ENCODE assay signal across 7 mouse cellular contexts in the genomic region with DNA sequence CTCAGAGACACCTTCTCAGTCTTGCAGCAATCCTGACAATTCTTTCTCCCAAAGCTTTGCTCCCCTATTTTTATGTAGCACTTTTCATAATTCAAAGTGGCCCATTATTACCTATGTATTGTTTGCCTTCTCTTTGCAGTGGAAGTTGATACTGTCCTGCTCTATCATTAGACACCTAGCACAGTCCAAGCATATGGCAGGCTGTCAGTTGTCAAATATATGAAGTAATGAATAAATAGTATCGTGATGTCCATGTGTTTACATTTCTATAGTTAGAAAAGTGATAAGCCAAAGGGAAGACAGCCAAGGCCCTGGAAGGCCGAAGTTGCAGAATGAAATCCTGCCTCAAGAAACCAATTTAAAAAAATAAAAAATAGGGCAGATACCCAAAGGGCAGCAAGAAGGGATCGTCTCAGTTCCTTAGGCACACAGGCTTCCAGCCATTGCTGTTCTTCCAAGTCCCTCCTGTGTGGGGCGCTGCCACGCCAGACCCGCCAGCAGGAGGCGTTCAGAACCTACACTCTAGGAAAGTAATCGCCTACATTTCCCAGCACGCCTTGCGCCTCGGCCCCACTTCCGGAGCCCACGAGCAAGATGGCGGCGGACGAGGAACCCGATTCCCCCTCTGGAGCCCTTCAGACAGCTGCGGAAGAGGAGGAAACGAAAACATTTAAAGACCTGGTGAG. TPM values are rescaled to one million over a fixed set of nuclear protein-coding genes. Genes with fewer than 3 reads are reported as not detected.
DNase-seq lines count a peak whose midpoint lies in the region; ATAC-seq lines count a peak whose summit lies in the region.

TSS of gene Ddx47 (plus strand) at position 565 of the 686 bp plus-strand sequence.

- peak; percentile 96 for DNase-seq in adrenal gland, postnatal 14 days
- peak; percentile 98 for DNase-seq in embryonic facial prominence, embryonic 11.5 days (ENCODE audit: low spot score)
- DNase-seq in kidney, adult 11 months, result peak; percentile 93
- peak; percentile 96 for DNase-seq in limb, embryonic 10.5 days (ENCODE audit: low spot score)
- DNase-seq in spleen, adult 12 weeks (ENCODE audit: low spot score), result peak; percentile 93

- 7% methylated on average over 19 of the region's 19 CpGs for WGBS in embryonic facial prominence, embryonic 11.5 days
- WGBS in limb, embryonic 10.5 days, result 7% methylated on average over 19 of the region's 19 CpGs
- 7% methylated on average over 19 of the region's 19 CpGs for WGBS in midbrain, embryonic 13.5 days

- H3K4me3 ChIP-seq in embryonic facial prominence, embryonic 11.5 days (ENCODE audit: low read depth, low read length), result peak within 1 kb of the TSS; percentile 76
- peak within 1 kb of the TSS; percentile 78 for H3K4me3 ChIP-seq in limb, embryonic 10.5 days
- peak within 1 kb of the TSS; percentile 63 for H3K4me3 ChIP-seq in midbrain, embryonic 13.5 days (replicated peaks)

- H3K27ac ChIP-seq in embryonic facial prominence, embryonic 11.5 days (replicated peaks; ENCODE audit: low read depth, low read length), result no peak within 1 kb of the TSS
- H3K27ac ChIP-seq in limb, embryonic 10.5 days, result peak within 1 kb of the TSS; percentile 85
- no peak within 1 kb of the TSS for H3K27ac ChIP-seq in midbrain, embryonic 13.5 days

- ATAC-seq in embryonic facial prominence, embryonic 11.5 days (replicated peaks; ENCODE audit: insufficient number of reproducible peaks, low FRiP score, low TSS enrichment, low read depth), result peak; percentile 86
- ATAC-seq in granulocyte monocyte progenitor cell, adult 5-6 weeks (replicated peaks; ENCODE audit: poor library complexity, severe bottlenecking), result peak; percentile 99
- peak; percentile 93 for ATAC-seq in midbrain, embryonic 13.5 days

- no peaks in the 10 kb centered on the region for H3K27me3 ChIP-seq in embryonic facial prominence, embryonic 11.5 days (ENCODE audit: control insufficient read depth, insufficient read depth, low read length)
- no peaks in the 10 kb centered on the region for H3K27me3 ChIP-seq in limb, embryonic 10.5 days (ENCODE audit: low read depth, poor library complexity, severe bottlenecking)
- H3K27me3 ChIP-seq in midbrain, embryonic 13.5 days, result no peaks in the 10 kb centered on the region

- H3K9me3 ChIP-seq in embryonic facial prominence, embryonic 11.5 days (replicated peaks; ENCODE audit: control insufficient read depth, low read length), result no peaks in the 10 kb centered on the region
- no peaks in the 10 kb centered on the region for H3K9me3 ChIP-seq in limb, embryonic 10.5 days (replicated peaks)
- H3K9me3 ChIP-seq in midbrain, embryonic 13.5 days, result no peaks in the 10 kb centered on the region

- H3K9ac ChIP-seq in embryonic facial prominence, embryonic 11.5 days (replicated peaks; ENCODE audit: low read length), result peak within 1 kb of the TSS; percentile 79
- peak within 1 kb of the TSS; percentile 75 for H3K9ac ChIP-seq in midbrain, embryonic 13.5 days (replicated peaks)

- H3K36me3 ChIP-seq in embryonic facial prominence, embryonic 11.5 days (replicated peaks; ENCODE audit: control insufficient read depth, insufficient read depth, low read depth, low read length), result peaks cover 2% of the 10 kb centered on the region; the same call in 1 of the 2 replicates
- H3K36me3 ChIP-seq in limb, embryonic 10.5 days, result peaks cover 32% of the 10 kb centered on the region
- H3K36me3 ChIP-seq in midbrain, embryonic 13.5 days, result peaks cover 28% of the 10 kb centered on the region

- H3K4me1 ChIP-seq in embryonic facial prominence, embryonic 11.5 days (ENCODE audit: control insufficient read depth, insufficient read depth, low read length), result 0 out of 2 replicates have a peak, but pooled peaks cover 3% of the 10 kb centered on the region
- H3K4me1 ChIP-seq in limb, embryonic 10.5 days, result peaks cover 7% of the 10 kb centered on the region
- peaks cover 8% of the 10 kb centered on the region for H3K4me1 ChIP-seq in midbrain, embryonic 13.5 days (replicated peaks)

- H3K4me2 ChIP-seq in embryonic facial prominence, embryonic 11.5 days (ENCODE audit: low read depth, low read length), result peak within 1 kb of the TSS; percentile 74
- H3K4me2 ChIP-seq in midbrain, embryonic 13.5 days (replicated peaks), result peak within 1 kb of the TSS; percentile 90

RNA-seq across cellular contexts. Expression of gene Ddx47, which starts in this region (rescaled TPM):
- 56.9 and 61.2 TPM in 2 replicates for total RNA-seq in adrenal gland, postnatal 14 days (2021)
- polyA plus RNA-seq in embryonic facial prominence, embryonic 11.5 days (2014; fragmentation: Nextera tagmentation; extraction: Ambion mirVana), result 116 and 125 TPM in 2 replicates
- total RNA-seq in granulocyte monocyte progenitor cell, adult 5-6 weeks (2014; fragmentation: Nextera tagmentation), result 60.2 and 87.6 TPM in 2 replicates
- 72.0 and 96.9 TPM in 2 replicates for total RNA-seq in granulocyte monocyte progenitor cell, adult 5-6 weeks (2017)
- polyA plus RNA-seq in limb, embryonic 10.5 days (2016; fragmentation: Nextera tagmentation; extraction: Ambion mirVana), result 129 and 134 TPM in 2 replicates
- polyA plus RNA-seq in midbrain, embryonic 13.5 days (2015; fragmentation: Nextera tagmentation; extraction: Ambion mirVana), result 87.6 TPM in 2 replicates
